Mouse (Mus musculus) stomach, postnatal 0 days (tissue): ENCODE results near the gene Lpp.

ENCODE experiments used
- CTCF ChIP-seq: IDR thresholded peaks from 2 replicates; pipeline ENCODE4 v1.5.1; 2016; ENCODE audit warnings: antibody characterized with exemption, low read depth, mild to moderate bottlenecking, moderate library complexity
- EP300 ChIP-seq: optimal IDR thresholded peaks from 2 replicates; pipeline ENCODE3; 2016; ENCODE audit warnings: antibody characterized with exemption

DNA sequence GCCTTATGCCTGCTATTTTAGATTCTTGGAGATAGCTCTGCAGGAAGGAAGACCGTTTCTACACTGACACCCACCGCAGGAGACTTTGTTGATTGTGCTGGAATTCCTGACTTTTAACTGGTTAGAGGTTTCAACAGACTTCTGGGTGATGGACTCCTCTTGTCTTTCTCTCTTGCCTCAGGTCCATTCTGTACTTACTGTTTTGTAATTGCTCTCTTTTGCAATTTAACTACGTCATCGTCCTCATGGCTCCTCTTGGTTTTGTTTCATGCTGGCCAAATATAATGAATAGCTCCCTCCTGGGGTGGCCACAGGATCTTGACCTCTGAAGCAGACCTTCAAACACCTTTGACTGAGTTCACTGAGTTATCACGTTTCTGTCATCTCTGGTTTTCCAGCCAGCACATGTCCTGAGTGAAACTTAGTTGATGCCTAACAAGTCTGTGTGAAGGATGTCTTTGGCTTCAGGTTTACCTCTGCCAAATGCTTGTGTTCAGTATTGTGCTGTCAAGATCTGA, 27.4 kb downstream of the Lpp start:
- TF ChIP-seq EP300, result no peak
- no peak for TF ChIP-seq CTCF
